Mouse (Mus musculus) bone marrow, adult 2 months (tissue): ENCODE measurements around the gene Dph2. TPM values are rescaled to one million over a fixed set of nuclear protein-coding genes. Genes with fewer than 3 reads are reported as not detected.
A peak's percentile ranks its signal among the peaks of the same experiment; 100 is the strongest.

ENCODE experiments used
- H3K27ac ChIP-seq: fragments of 200-500 bp; 2 replicates; pipeline ENCODE4 v1.5.1; 2012; ENCODE audit warnings: low read depth, mild to moderate bottlenecking, control low read depth, inconsistent platforms, low read length; ENCODE audit not compliant: control insufficient read depth, poor library complexity, insufficient read depth
- H3K4me1 ChIP-seq: fragments of 200-500 bp; 2 replicates; pipeline ENCODE4 v1.6.1; 2011; ENCODE audit warnings: low read length; ENCODE audit not compliant: control insufficient read depth, insufficient read depth
- H3K4me3 ChIP-seq: fragments of 200-500 bp; replicated peaks from 2 replicates; pipeline ENCODE3; 2011; ENCODE audit warnings: mild to moderate bottlenecking, low read depth, low read length, control low read depth; ENCODE audit not compliant: control insufficient read depth
- CTCF ChIP-seq: fragments of 200-500 bp; IDR thresholded peaks from 2 replicates; pipeline ENCODE4 v1.5.1; 2011; ENCODE audit warnings: low read length, control low read depth; ENCODE audit not compliant: control insufficient read depth, insufficient read depth
- POLR2A ChIP-seq: fragments of 200-500 bp; IDR thresholded peaks from 2 replicates; pipeline ENCODE4 v1.6.1; 2011; ENCODE audit warnings: low read depth, mild to moderate bottlenecking, control low read depth, low read length, borderline replicate concordance; ENCODE audit not compliant: control insufficient read depth
- WGBS: fragments of 180-500 bp; shearing (Covaris S2); methylation state at CpG from one replicate; pipeline ENCODE4 v1.1.7; 2018; 5-methylcytosine and 5-hydroxymethylcytosine counted together
- polyA plus RNA-seq: library from polyadenylated mRNA; stranded (reverse); fragments of >200 nt; gene quantifications from 2 replicates; pipeline ENCODE4 v1.2.4, GENCODE M21; 2011; ENCODE audit warnings: low replicate concordance; ENCODE audit not compliant: missing spikeins, insufficient read depth, insufficient read length

Gene Dph2
- polyA plus RNA-seq, 1 experiment: 7.0 TPM

DNA sequence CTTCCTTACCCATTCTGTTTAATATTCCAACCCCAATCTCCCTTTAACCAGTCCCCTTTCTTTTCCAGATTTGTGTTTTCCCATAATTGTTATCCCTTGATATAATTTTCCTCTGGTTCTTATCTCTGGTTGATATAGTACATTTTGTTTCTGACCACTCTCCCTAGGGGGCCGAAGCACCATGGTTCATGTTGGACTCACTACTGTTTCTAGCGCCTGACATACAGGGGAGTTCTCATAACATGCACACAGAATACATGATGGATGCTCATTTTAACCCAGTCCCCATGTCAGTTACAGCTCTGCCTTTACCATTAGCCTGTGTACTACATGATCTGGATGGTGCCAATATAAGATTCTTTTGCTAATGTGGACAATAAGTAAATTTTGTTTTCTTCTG, 3.9 kb downstream of the Dph2 start:
- no peak overlapping the region for H3K4me3 ChIP-seq
- 75% methylated on average over 2 of the region's 2 CpGs for WGBS

DNA sequence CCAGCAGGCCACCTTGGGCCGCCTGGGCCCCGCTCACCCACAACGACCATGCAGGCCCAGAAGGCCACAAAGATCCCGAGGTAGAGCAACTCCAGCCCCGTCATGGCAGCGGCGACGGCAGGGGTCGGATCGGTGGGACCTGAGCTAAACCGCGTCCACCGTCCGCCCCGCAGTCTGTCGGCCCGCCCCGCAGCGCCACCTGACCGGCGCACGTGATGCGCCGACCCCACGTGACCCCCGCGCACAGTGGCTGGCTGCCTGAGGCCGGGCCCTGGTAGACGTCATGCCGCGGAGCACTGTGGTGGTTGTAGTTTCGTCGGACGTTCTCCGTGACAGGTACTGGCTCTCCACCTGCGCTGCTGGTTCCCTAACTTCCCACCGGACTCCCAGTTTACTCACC, 4.7 kb downstream of the Dph2 start, which contains the start of gene Atp6v0b:
Atp6v0b (minus strand) TSS at position 201 of the 400 bp plus-strand sequence.
- no peak for TF ChIP-seq CTCF
- peak; percentile 80; the same call in 1 of the 2 replicates for TF ChIP-seq POLR2A
- Histone ChIP-seq H3K27ac (peak within 1 kb of the TSS; percentile 93), H3K4me1 (peaks cover 2% of the 10 kb centered on the region; the same call in 1 of the 2 replicates), H3K4me3 (peak within 1 kb of the TSS; percentile 91)
- WGBS: under 1% methylated on average over 37 of the region's 37 CpGs

More for the DNA sequence above, 3.9 kb downstream of the Dph2 start:
- H3K4me1 ChIP-seq: peaks cover 2% of the 10 kb centered on the region; the same call in 1 of the 2 replicates
- no peak for TF ChIP-seq CTCF
- TF ChIP-seq POLR2A: no peak
- no peak overlapping the region for H3K27ac ChIP-seq

DNA sequence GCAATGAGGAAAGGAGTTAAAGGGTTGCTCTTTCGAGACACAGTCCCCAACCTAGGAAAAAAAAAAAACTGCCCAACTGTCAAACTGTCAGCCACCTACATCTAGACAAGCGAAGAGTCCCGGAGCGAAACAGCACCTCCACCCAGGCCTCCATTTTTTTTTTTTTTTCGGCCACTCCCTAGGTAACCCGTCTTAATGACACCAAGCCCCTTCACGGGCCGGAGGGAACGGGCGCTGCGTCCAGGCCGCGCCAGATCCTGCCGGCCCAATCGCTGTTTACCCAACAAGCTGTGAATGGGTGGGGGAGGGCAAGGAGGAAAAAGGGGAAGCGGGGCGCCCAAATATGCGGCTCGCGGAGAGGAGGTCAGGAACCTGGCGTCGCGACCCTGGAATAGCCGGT, 5.2 kb downstream of the Dph2 start:
- Histone ChIP-seq H3K4me3 (peak overlapping the region; percentile 91), H3K4me1 (peaks cover 2% of the 10 kb centered on the region; the same call in 1 of the 2 replicates), H3K27ac (peak overlapping the region; percentile 93)
- under 1% methylated on average over 24 of the region's 24 CpGs for WGBS
- no peak for TF ChIP-seq POLR2A
- TF ChIP-seq CTCF: no peak

DNA sequence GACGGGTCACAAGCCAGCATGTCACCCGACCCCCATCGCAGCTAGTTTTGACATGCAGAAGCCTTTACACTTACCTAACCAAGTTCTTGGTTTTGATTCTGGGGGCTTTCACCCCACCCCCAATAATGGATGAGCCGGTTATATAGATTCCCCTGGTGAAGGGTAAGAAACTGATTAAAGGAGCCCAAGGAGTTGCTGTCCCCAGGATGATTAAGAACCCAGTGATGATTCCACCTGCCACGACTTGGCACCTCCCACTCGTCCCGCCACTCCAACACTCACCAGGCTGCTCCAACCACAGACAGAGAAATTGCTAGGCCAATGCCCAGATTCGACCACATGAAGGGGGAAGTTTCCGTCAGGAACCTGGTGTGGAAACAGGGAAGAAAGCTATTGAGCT, 5.8 kb downstream of the Dph2 start:
- TF ChIP-seq POLR2A: no peak
- TF ChIP-seq CTCF: no peak
- Histone ChIP-seq H3K4me1 (peaks cover 2% of the 10 kb centered on the region; the same call in 1 of the 2 replicates), H3K27ac (no peak overlapping the region), H3K4me3 (peak overlapping the region; percentile 91)
- 59% methylated on average over 9 of the region's 9 CpGs for WGBS

DNA sequence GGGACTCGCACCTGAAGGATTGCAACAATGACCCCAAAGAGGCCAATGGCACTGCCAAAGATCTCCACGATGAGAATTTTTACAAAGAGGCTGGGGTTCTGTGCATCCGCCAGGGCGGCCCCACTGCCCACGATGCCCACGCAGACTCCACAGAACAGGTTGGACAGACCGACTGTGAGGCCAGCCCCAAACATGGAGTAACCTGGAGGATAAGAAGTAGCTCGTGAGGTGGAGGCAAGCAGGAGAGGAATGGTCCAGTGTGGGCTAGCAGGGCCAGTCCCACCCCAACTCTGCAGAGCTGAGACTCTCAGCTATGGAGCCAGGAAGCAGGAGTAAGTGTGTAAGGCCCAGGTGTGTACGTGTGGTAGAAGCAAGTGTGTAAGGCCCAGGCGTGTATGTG, 6.7 kb downstream of the Dph2 start:
- no peak for TF ChIP-seq CTCF
- TF ChIP-seq POLR2A: no peak
- Histone ChIP-seq H3K4me3 (no peak overlapping the region), H3K27ac (no peak overlapping the region), H3K4me1 (peaks cover 2% of the 10 kb centered on the region; the same call in 1 of the 2 replicates)
- WGBS: 89% methylated on average over 10 of the region's 10 CpGs

DNA sequence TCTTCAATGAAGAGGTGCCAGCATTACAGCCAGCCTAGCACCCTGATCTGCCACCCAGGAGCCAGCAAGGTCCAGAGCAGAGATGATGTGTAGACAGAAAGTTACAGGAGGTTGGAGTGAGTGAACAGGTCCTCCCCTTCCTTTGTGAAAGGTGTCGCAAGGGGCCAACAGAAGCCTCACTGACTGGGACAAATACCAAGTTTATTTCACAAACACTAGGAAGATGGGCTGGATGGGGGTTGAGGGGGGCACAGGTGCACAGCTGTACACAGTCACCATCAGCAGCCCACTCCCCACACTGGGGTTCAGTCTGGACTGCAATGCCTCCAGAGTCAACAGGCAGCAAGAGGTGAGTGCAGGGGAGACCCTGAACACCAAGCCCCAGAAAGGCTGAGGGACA, 7.7 kb downstream of the Dph2 start:
- H3K27ac ChIP-seq: no peak overlapping the region
- WGBS: 60% methylated on average over 1 of the region's 1 CpGs
- TF ChIP-seq CTCF (no peak), POLR2A (no peak)
- H3K4me3 ChIP-seq: no peak overlapping the region
- H3K4me1 ChIP-seq: peaks cover 2% of the 10 kb centered on the region; the same call in 1 of the 2 replicates

DNA sequence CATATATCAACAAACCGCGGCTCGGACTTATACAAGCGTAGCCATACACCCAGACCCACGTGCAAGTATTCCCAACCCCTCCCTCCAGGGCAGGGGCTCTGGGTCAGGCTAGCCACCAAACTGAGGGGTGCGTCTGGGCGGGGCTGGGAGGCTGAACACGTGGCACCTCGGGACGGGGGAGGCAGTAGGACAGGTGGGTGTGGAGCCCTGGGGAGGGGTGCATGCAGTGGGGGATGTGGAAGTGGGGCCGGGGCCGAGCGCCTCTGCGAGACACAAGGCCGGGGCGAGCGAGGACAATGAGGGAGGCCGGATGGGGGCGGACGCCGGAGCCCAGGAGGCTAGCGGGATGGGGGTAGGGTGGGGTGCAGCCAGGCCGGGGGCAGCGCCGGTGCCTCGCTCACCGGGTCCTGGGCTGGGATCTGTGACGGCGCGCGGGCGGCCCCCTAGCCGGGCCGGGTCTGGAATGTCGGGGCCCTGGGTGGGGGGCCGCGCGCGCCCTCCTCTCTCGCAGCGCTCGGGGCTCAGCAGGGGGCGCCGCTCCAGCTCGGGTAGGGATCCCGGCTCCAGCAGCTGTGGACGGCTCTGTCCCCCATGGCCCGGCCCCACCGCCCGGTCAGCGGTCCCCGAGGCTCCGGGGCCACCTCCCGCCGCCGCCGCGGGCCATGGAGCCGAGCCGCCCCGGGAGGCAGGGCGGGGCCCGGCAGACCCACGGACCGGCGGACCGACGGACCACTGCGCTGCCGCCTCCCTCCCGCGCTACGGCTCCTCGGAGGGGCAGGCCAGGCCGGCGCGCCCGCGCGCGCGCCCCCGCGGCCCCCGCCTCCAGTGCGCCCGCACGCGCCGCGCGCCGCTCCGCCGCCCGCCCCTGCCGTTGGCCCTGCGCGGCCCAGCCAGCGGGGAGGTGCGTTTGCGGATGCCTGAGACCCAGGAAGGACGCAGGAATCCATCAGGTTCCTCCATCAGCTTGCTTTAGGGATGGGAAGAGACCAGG, 8.8 kb downstream of the Dph2 start, which contains the start of gene B4galt2:
B4galt2 (minus strand) TSS at position 787 of the 991 bp plus-strand sequence.
- TF ChIP-seq POLR2A: no peak
- TF ChIP-seq CTCF: no peak
- Histone ChIP-seq H3K4me3 (no peak within 1 kb of the TSS), H3K27ac (no peak within 1 kb of the TSS), H3K4me1 (peaks cover 2% of the 10 kb centered on the region; the same call in 1 of the 2 replicates)
- 4% methylated on average over 102 of the region's 103 CpGs for WGBS

DNA sequence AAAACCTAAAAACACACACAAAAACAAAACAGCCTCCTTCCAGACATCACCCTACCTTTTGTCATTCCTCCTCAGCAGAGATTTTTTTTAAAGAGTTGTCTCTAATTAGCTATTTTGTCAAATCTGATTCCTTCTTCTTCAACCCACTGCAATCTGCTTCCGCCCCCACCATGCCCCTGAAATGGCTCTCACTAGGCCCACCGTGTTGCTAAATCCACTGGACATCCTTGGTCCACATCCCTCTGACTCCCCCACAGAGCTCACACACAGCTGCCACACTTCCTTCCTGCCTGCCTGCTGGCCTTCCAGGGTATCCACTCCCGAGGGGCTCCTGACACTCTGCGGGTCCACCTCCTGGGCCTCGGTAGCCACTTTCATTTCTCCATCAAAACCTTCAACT, 13.1 kb downstream of the Dph2 start:
- no peak for TF ChIP-seq POLR2A
- TF ChIP-seq CTCF: no peak
- 48% methylated on average over 5 of the region's 5 CpGs for WGBS
- Histone ChIP-seq H3K4me3 (no peak overlapping the region), H3K4me1 (no peaks in the 10 kb centered on the region; the same call in 1 of the 2 replicates), H3K27ac (no peak overlapping the region)

DNA sequence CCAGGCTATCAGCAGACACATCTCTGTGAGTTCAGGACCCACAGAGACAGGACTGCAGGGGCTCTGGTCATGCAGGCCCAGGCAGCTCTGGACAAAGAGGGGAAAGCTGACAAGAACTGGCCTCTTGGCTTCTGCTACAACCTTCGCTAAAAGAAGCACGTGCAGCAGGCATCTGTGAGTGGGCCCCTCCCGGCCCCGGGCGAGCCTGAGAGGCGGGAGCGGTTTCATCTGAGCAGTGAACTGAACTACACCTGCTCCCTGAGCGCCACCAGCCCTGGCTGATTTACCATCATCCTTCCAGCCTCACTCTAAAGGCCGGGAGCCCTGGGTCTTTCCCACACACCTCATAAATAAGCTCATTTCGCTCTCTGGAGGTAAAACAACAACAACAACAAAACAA, 13.5 kb downstream of the Dph2 start:
- no peak overlapping the region for H3K27ac ChIP-seq
- 82% methylated on average over 10 of the region's 10 CpGs for WGBS
- TF ChIP-seq POLR2A (no peak), CTCF (no peak)
- H3K4me3 ChIP-seq: no peak overlapping the region
- H3K4me1 ChIP-seq: no peaks in the 10 kb centered on the region
